Mouse (Mus musculus): ENCODE measurements around the gene Cep57l1. TPM values are rescaled to one million over a fixed set of nuclear protein-coding genes. Genes with fewer than 3 reads are reported as not detected.
"Not testable (repeated sequence)": the region's sequence is repeated elsewhere in the genome, so short reads cannot be mapped to it uniquely, and the experiment has no call there.

Cep57l1 gene
- polyA plus RNA-seq, 1 experiment, result 1.3 TPM

GRCm38 (mm10) chr10:41827784-41828183, 18.1 kb upstream of the Cep57l1 start:
- H3K27me3 ChIP-seq (replicated peaks), result no peaks in the 10 kb centered on the region
- peaks cover 59% of the 10 kb centered on the region for H3K4me1 ChIP-seq
- H3K36me3 ChIP-seq (replicated peaks; ENCODE audit: low read length), result peaks cover 3% of the 10 kb centered on the region
- TF ChIP-seq FLI1 (IDR thresholded peaks at IDR 0.05; ENCODE audit: low read length), result no peak
- no peak for TF ChIP-seq GATA1 (IDR thresholded peaks at IDR 0.05; ENCODE audit: borderline replicate concordance, low read length)
- H3K9me3 ChIP-seq, result no peaks in the 10 kb centered on the region
- no peak overlapping the region for H3K4me3 ChIP-seq (replicated peaks)

GRCm38 (mm10) chr10:41826526-41827116, 16.9 kb upstream of the Cep57l1 start:
- Histone ChIP-seq H3K4me1 (peaks cover 59% of the 10 kb centered on the region), H3K27me3 (replicated peaks) (no peaks in the 10 kb centered on the region), H3K9me3 (no peaks in the 10 kb centered on the region), H3K4me3 (replicated peaks) (no peak overlapping the region), H3K36me3 (replicated peaks; ENCODE audit: low read length) (peaks cover 3% of the 10 kb centered on the region)
- TF ChIP-seq GATA1 (IDR thresholded peaks at IDR 0.05; ENCODE audit: borderline replicate concordance, low read length) (no peak), FLI1 (IDR thresholded peaks at IDR 0.05; ENCODE audit: low read length) (no peak)

GRCm38 (mm10) chr10:41825996-41826395, 16.3 kb upstream of the Cep57l1 start:
- Histone ChIP-seq H3K4me3 (replicated peaks) (no peak overlapping the region), H3K9me3 (no peaks in the 10 kb centered on the region), H3K27me3 (replicated peaks) (no peaks in the 10 kb centered on the region), H3K36me3 (replicated peaks; ENCODE audit: low read length) (peaks cover 3% of the 10 kb centered on the region), H3K4me1 (peaks cover 58% of the 10 kb centered on the region)
- TF ChIP-seq FLI1 (IDR thresholded peaks at IDR 0.05; ENCODE audit: low read length), result no peak
- TF ChIP-seq GATA1 (IDR thresholded peaks at IDR 0.05; ENCODE audit: borderline replicate concordance, low read length), result no peak

- H3K4me3 ChIP-seq (replicated peaks), result no peak overlapping the region
- H3K36me3 ChIP-seq (replicated peaks; ENCODE audit: low read length), result peaks cover 3% of the 10 kb centered on the region
- TF ChIP-seq GATA1 (IDR thresholded peaks at IDR 0.05; ENCODE audit: borderline replicate concordance, low read length) (no peak), FLI1 (IDR thresholded peaks at IDR 0.05; ENCODE audit: low read length) (no peak)
- H3K4me1 ChIP-seq, result peaks cover 51% of the 10 kb centered on the region
- H3K27me3 ChIP-seq (replicated peaks), result no peaks in the 10 kb centered on the region
- no peaks in the 10 kb centered on the region for H3K9me3 ChIP-seq
Observed at GRCm38 (mm10) chr10:41825041-41825440, 15.4 kb upstream of the Cep57l1 start.

- Histone ChIP-seq H3K9me3 (no peaks in the 10 kb centered on the region), H3K27me3 (replicated peaks) (no peaks in the 10 kb centered on the region)
Observed at GRCm38 (mm10) chr10:41823916-41824315, 14.2 kb upstream of the Cep57l1 start.

GRCm38 (mm10) chr10:41823282-41823675, 13.6 kb upstream of the Cep57l1 start:
- peaks cover 40% of the 10 kb centered on the region for H3K4me1 ChIP-seq
- not testable (repeated sequence) for H3K4me3 ChIP-seq (replicated peaks); H3K36me3 ChIP-seq (replicated peaks; ENCODE audit: low read length); H3K27me3 ChIP-seq (replicated peaks); H3K9me3 ChIP-seq

More at GRCm38 (mm10) chr10:41823916-41824315, 14.2 kb upstream of the Cep57l1 start:
- peaks cover 3% of the 10 kb centered on the region for H3K36me3 ChIP-seq (replicated peaks; ENCODE audit: low read length)
- TF ChIP-seq FLI1 (IDR thresholded peaks at IDR 0.05; ENCODE audit: low read length) (no peak), GATA1 (IDR thresholded peaks at IDR 0.05; ENCODE audit: borderline replicate concordance, low read length) (no peak)
- H3K4me3 ChIP-seq (replicated peaks), result no peak overlapping the region
- peaks cover 47% of the 10 kb centered on the region for H3K4me1 ChIP-seq

GRCm38 (mm10) chr10:41822573-41823281, 13.1 kb upstream of the Cep57l1 start:
- Histone ChIP-seq H3K4me1 (peaks cover 35% of the 10 kb centered on the region), H3K4me3 (replicated peaks) (no peak overlapping the region), H3K9me3 (no peaks in the 10 kb centered on the region), H3K36me3 (replicated peaks; ENCODE audit: low read length) (peaks cover 3% of the 10 kb centered on the region), H3K27me3 (replicated peaks) (no peaks in the 10 kb centered on the region)
- no peak for TF ChIP-seq GATA1 (IDR thresholded peaks at IDR 0.05; ENCODE audit: borderline replicate concordance, low read length)

- Histone ChIP-seq H3K27me3 (replicated peaks) (no peaks in the 10 kb centered on the region), H3K9me3 (no peaks in the 10 kb centered on the region), H3K4me3 (replicated peaks) (no peak overlapping the region), H3K36me3 (replicated peaks; ENCODE audit: low read length) (peaks cover 3% of the 10 kb centered on the region), H3K4me1 (peaks cover 25% of the 10 kb centered on the region)
- TF ChIP-seq GATA1 (IDR thresholded peaks at IDR 0.05; ENCODE audit: borderline replicate concordance, low read length), result no peak
- TF ChIP-seq FLI1 (IDR thresholded peaks at IDR 0.05; ENCODE audit: low read length), result no peak
Observed at GRCm38 (mm10) chr10:41821171-41821570, 11.5 kb upstream of the Cep57l1 start.

- Histone ChIP-seq H3K9me3 (no peaks in the 10 kb centered on the region), H3K27me3 (replicated peaks) (no peaks in the 10 kb centered on the region), H3K36me3 (replicated peaks; ENCODE audit: low read length) (no peaks in the 10 kb centered on the region), H3K4me1 (peaks cover 24% of the 10 kb centered on the region), H3K4me3 (replicated peaks) (no peak overlapping the region)
- TF ChIP-seq GATA1 (IDR thresholded peaks at IDR 0.05; ENCODE audit: borderline replicate concordance, low read length) (no peak), FLI1 (IDR thresholded peaks at IDR 0.05; ENCODE audit: low read length) (no peak)
Observed at GRCm38 (mm10) chr10:41820401-41820800, 10.7 kb upstream of the Cep57l1 start.

GRCm38 (mm10) chr10:41819307-41819706, 9.6 kb upstream of the Cep57l1 start:
- Histone ChIP-seq H3K9me3 (no peaks in the 10 kb centered on the region), H3K4me3 (replicated peaks) (no peak overlapping the region), H3K27me3 (replicated peaks) (no peaks in the 10 kb centered on the region), H3K4me1 (peaks cover 30% of the 10 kb centered on the region), H3K36me3 (replicated peaks; ENCODE audit: low read length) (no peaks in the 10 kb centered on the region)
- no peak for TF ChIP-seq FLI1 (IDR thresholded peaks at IDR 0.05; ENCODE audit: low read length)
- no peak for TF ChIP-seq GATA1 (IDR thresholded peaks at IDR 0.05; ENCODE audit: borderline replicate concordance, low read length)

GRCm38 (mm10) chr10:41818733-41819070, 9.0 kb upstream of the Cep57l1 start:
- H3K9me3 ChIP-seq; H3K27me3 ChIP-seq (replicated peaks); H3K36me3 ChIP-seq (replicated peaks; ENCODE audit: low read length); H3K4me3 ChIP-seq (replicated peaks): not testable (repeated sequence)
- H3K4me1 ChIP-seq, result peaks cover 32% of the 10 kb centered on the region

Measured in megakaryocyte, embryonic 14.5 days (primary cell).